Mouse (Mus musculus) liver, embryonic 11.5 days (tissue): ENCODE measurements at regions not wholly inside any gene's neighbourhood (a gene's known extent, or its start where the extent isn't known, plus 50 kb on each side); places are given as distances from the start of the nearest gene placed in this dataset.
"Not testable (repeated sequence)": the region's sequence is repeated elsewhere in the genome, so short reads cannot be mapped to it uniquely, and the experiment has no call there.

Experiments used
- ATAC-seq: fragments of 200-750 bp; cut with Nextera tagmentation; replicated peaks from 2 replicates; pipeline ENCODE4 v1.8.0; 2017; ENCODE audit warnings: moderate number of reproducible peaks, mild to moderate bottlenecking, moderate TSS enrichment, moderate library complexity; ENCODE audit not compliant: low FRiP score
- DNase-seq: peaks from one replicate; pipeline ENCODE4 v3.0.0-alpha.2; 2017; ENCODE audit warnings: low spot score
- H3K27ac ChIP-seq: fragments of 300-500 bp; sonication (generic); 2 replicates; pipeline ENCODE4 v1.5.1; 2014; ENCODE audit warnings: mild to moderate bottlenecking, low read depth, low read length, control low read depth
- H3K27me3 ChIP-seq: fragments of 300-500 bp; sonication (generic); replicated peaks from 2 replicates; pipeline ENCODE4 v1.6.1; 2014; ENCODE audit warnings: low read length, mixed read lengths; ENCODE audit not compliant: control insufficient read depth, insufficient read depth
- H3K36me3 ChIP-seq: fragments of 300-500 bp; sonication (generic); 2 replicates; pipeline ENCODE4 v1.6.1; 2014; ENCODE audit warnings: mild to moderate bottlenecking, low read length, moderate library complexity, mixed read lengths; ENCODE audit not compliant: control insufficient read depth, insufficient read depth
- H3K4me1 ChIP-seq: fragments of 300-500 bp; sonication (generic); replicated peaks from 2 replicates; pipeline ENCODE4 v1.6.1; 2014; ENCODE audit warnings: low read length, mixed read lengths; ENCODE audit not compliant: control insufficient read depth, insufficient read depth
- H3K4me2 ChIP-seq: fragments of 300-500 bp; sonication (generic); 2 replicates; pipeline ENCODE4 v1.6.1; 2014; ENCODE audit warnings: mild to moderate bottlenecking, control low read depth, moderate library complexity
- H3K4me3 ChIP-seq: fragments of 300-500 bp; sonication (generic); 2 replicates; pipeline ENCODE4 v1.5.1; 2014; ENCODE audit warnings: low read depth, low read length, control low read depth
- H3K9ac ChIP-seq: fragments of 300-500 bp; sonication (generic); 2 replicates; pipeline ENCODE4 v1.6.1; 2014; ENCODE audit warnings: low read depth, low read length, control low read depth
- H3K9me3 ChIP-seq: fragments of 300-500 bp; sonication (generic); 2 replicates; pipeline ENCODE4 v1.6.1; 2016; ENCODE audit warnings: low read length, inconsistent platforms, mixed read lengths; ENCODE audit not compliant: control insufficient read depth
- WGBS: fragments of 180-500 bp; shearing (Covaris S2); extraction: QIAGEN DNeasy Blood & Tissue Kit; methylation state at CpG from one replicate; pipeline ENCODE4 v1.1.7; 2014; 5-methylcytosine and 5-hydroxymethylcytosine counted together

GRCm38 (mm10) chr3:40368421-40368820 is 162.7 kb upstream of the Intu start:
- H3K27ac ChIP-seq: no peak overlapping the region
- no peaks in the 10 kb centered on the region for H3K9me3 ChIP-seq
- ATAC-seq: no peak
- no peak overlapping the region for H3K9ac ChIP-seq
- 82% methylated on average over 4 of the region's 4 CpGs for WGBS
- no peaks in the 10 kb centered on the region for H3K27me3 ChIP-seq
- H3K36me3 ChIP-seq: no peaks in the 10 kb centered on the region
- DNase-seq: no peak
- H3K4me2 ChIP-seq: no peak overlapping the region
- H3K4me1 ChIP-seq: no peaks in the 10 kb centered on the region
- H3K4me3 ChIP-seq: no peak overlapping the region

- ATAC-seq (no peak), DNase-seq (no peak)
- no peak overlapping the region for H3K27ac ChIP-seq
- H3K9me3 ChIP-seq: no peaks in the 10 kb centered on the region
- H3K4me3 ChIP-seq: no peak overlapping the region
- no peaks in the 10 kb centered on the region for H3K4me1 ChIP-seq
- H3K4me2 ChIP-seq: no peak overlapping the region
- H3K27me3 ChIP-seq: no peaks in the 10 kb centered on the region
- 61% methylated on average over 7 of the region's 7 CpGs for WGBS
- H3K9ac ChIP-seq: no peak overlapping the region
- H3K36me3 ChIP-seq: no peaks in the 10 kb centered on the region
Measured at GRCm38 (mm10) chr3:40371411-40371810, 159.7 kb upstream of the Intu start.

GRCm38 (mm10) chr3:40376220-40376619 is 154.9 kb upstream of the Intu start:
- not testable (repeated sequence) for H3K9ac ChIP-seq, ATAC-seq, H3K27me3 ChIP-seq, DNase-seq, H3K4me3 ChIP-seq, H3K9me3 ChIP-seq, H3K4me2 ChIP-seq, H3K27ac ChIP-seq, H3K4me1 ChIP-seq, H3K36me3 ChIP-seq

- no peaks in the 10 kb centered on the region for H3K27me3 ChIP-seq
- no peak overlapping the region for H3K27ac ChIP-seq
- H3K4me2 ChIP-seq: no peak overlapping the region
- ATAC-seq: no peak
- no peaks in the 10 kb centered on the region for H3K9me3 ChIP-seq
- no peak for DNase-seq
- 71% methylated on average over 7 of the region's 7 CpGs for WGBS
- no peak overlapping the region for H3K9ac ChIP-seq
- no peak overlapping the region for H3K4me3 ChIP-seq
- no peaks in the 10 kb centered on the region for H3K36me3 ChIP-seq
- no peaks in the 10 kb centered on the region for H3K4me1 ChIP-seq
Measured at GRCm38 (mm10) chr3:40377416-40377815, 153.7 kb upstream of the Intu start.

- H3K4me2 ChIP-seq: no peak overlapping the region
- no peaks in the 10 kb centered on the region for H3K9me3 ChIP-seq
- H3K27ac ChIP-seq: no peak overlapping the region
- no peak overlapping the region for H3K4me3 ChIP-seq
- DNase-seq (no peak), ATAC-seq (no peak)
- H3K36me3 ChIP-seq: no peaks in the 10 kb centered on the region
- no peaks in the 10 kb centered on the region for H3K27me3 ChIP-seq
- no peaks in the 10 kb centered on the region for H3K4me1 ChIP-seq
- 76% methylated on average over 2 of the region's 2 CpGs for WGBS
- H3K9ac ChIP-seq: no peak overlapping the region
Measured at GRCm38 (mm10) chr3:40379063-40379462, 152.0 kb upstream of the Intu start.

GRCm38 (mm10) chr3:40391631-40392030 is 139.5 kb upstream of the Intu start:
- no peak for DNase-seq
- H3K36me3 ChIP-seq: no peaks in the 10 kb centered on the region
- no peak overlapping the region for H3K9ac ChIP-seq
- H3K4me2 ChIP-seq: no peak overlapping the region
- H3K9me3 ChIP-seq: no peaks in the 10 kb centered on the region
- H3K27me3 ChIP-seq: no peaks in the 10 kb centered on the region
- no peaks in the 10 kb centered on the region for H3K4me1 ChIP-seq
- no peak overlapping the region for H3K4me3 ChIP-seq
- no peak overlapping the region for H3K27ac ChIP-seq
- WGBS: 49% methylated on average over 6 of the region's 6 CpGs
- no peak for ATAC-seq

- no peak for DNase-seq
- no peak overlapping the region for H3K4me3 ChIP-seq
- H3K27ac ChIP-seq: no peak overlapping the region
- ATAC-seq: no peak
- no peaks in the 10 kb centered on the region for H3K36me3 ChIP-seq
- 69% methylated on average over 12 of the region's 12 CpGs for whole genome bisulfite sequencing
- no peaks in the 10 kb centered on the region for H3K27me3 ChIP-seq
- H3K9ac ChIP-seq: no peak overlapping the region
- no peaks in the 10 kb centered on the region for H3K4me1 ChIP-seq
- H3K9me3 ChIP-seq: no peaks in the 10 kb centered on the region
- H3K4me2 ChIP-seq: no peak overlapping the region
Measured at GRCm38 (mm10) chr3:40398184-40398583, 132.9 kb upstream of the Intu start.

GRCm38 (mm10) chr3:40403402-40403801 is 127.7 kb upstream of the Intu start:
- H3K27ac ChIP-seq: no peak overlapping the region
- no peaks in the 10 kb centered on the region for H3K9me3 ChIP-seq
- H3K4me3 ChIP-seq: no peak overlapping the region
- ATAC-seq (no peak), DNase-seq (no peak)
- 82% methylated on average over 4 of the region's 4 CpGs for WGBS
- H3K36me3 ChIP-seq: no peaks in the 10 kb centered on the region
- H3K4me2 ChIP-seq: no peak overlapping the region
- H3K9ac ChIP-seq: no peak overlapping the region
- H3K4me1 ChIP-seq: no peaks in the 10 kb centered on the region
- no peaks in the 10 kb centered on the region for H3K27me3 ChIP-seq

GRCm38 (mm10) chr3:40405095-40405948 is 125.8 kb upstream of the Intu start:
- Histone ChIP-seq H3K9me3 (no peaks in the 10 kb centered on the region), H3K27me3 (no peaks in the 10 kb centered on the region), H3K4me1 (no peaks in the 10 kb centered on the region), H3K4me3 (no peak overlapping the region), H3K4me2 (no peak overlapping the region), H3K27ac (no peak overlapping the region), H3K36me3 (no peaks in the 10 kb centered on the region), H3K9ac (no peak overlapping the region)
- WGBS: 81% methylated on average over 18 of the region's 18 CpGs
- ATAC-seq (no peak), DNase-seq (no peak)
